Mouse (Mus musculus) embryonic facial prominence, embryonic 15.5 days (tissue): ENCODE results near the gene Nr2e1. TPM values are rescaled to one million over a fixed set of nuclear protein-coding genes. Genes with fewer than 3 reads are reported as not detected.

Experiments used
- ATAC-seq: fragments of 200-750 bp; cut with Nextera tagmentation; 2 replicates; pipeline ENCODE4 v1.8.0; 2017; ENCODE audit warnings: low read depth, moderate TSS enrichment; ENCODE audit not compliant: insufficient number of reproducible peaks, low FRiP score, low TSS enrichment
- H3K27ac ChIP-seq: fragments of 300-500 bp; sonication (generic); replicated peaks from 2 replicates; pipeline ENCODE4 v1.5.1; 2015; ENCODE audit warnings: mild to moderate bottlenecking, inconsistent platforms
- H3K27me3 ChIP-seq: fragments of 300-500 bp; sonication (generic); 2 replicates; pipeline ENCODE4 v1.6.1; 2015; ENCODE audit warnings: inconsistent platforms
- H3K36me3 ChIP-seq: fragments of 300-500 bp; sonication (generic); 2 replicates; pipeline ENCODE4 v1.6.1; 2015; ENCODE audit warnings: mild to moderate bottlenecking, inconsistent platforms
- H3K4me1 ChIP-seq: fragments of 300-500 bp; sonication (generic); 2 replicates; pipeline ENCODE4 v1.6.1; 2015; ENCODE audit warnings: inconsistent platforms
- H3K4me2 ChIP-seq: fragments of 300-500 bp; sonication (generic); replicated peaks from 2 replicates; pipeline ENCODE4 v1.6.1; 2015; ENCODE audit warnings: mild to moderate bottlenecking, inconsistent platforms
- H3K4me3 ChIP-seq: fragments of 300-500 bp; sonication (generic); replicated peaks from 2 replicates; pipeline ENCODE4 v1.5.1; 2015; ENCODE audit warnings: mild to moderate bottlenecking, inconsistent platforms
- H3K9ac ChIP-seq: fragments of 300-500 bp; sonication (generic); 2 replicates; pipeline ENCODE4 v1.6.1; 2015; ENCODE audit warnings: inconsistent platforms
- H3K9me3 ChIP-seq: fragments of 300-500 bp; sonication (generic); replicated peaks from 2 replicates; pipeline ENCODE4 v1.6.1; 2016; ENCODE audit warnings: inconsistent platforms
- WGBS: fragments of 180-500 bp; shearing (Covaris S2); methylation state at CpG from one replicate; pipeline ENCODE4 v1.1.7; 2015; 5-methylcytosine and 5-hydroxymethylcytosine counted together
- polyA plus RNA-seq: library from polyadenylated mRNA; unstranded; fragments of >200 nt; fragmentation: Nextera tagmentation; extraction: Ambion mirVana; gene quantifications from 2 replicates; pipeline ENCODE4 v1.2.1, GENCODE M21; 2015

Nr2e1 gene
- polyA plus RNA-seq: 1.7 and 1.8 TPM in 2 replicates

GRCm38 (mm10) chr10:42583157-42583872, at the start of gene Nr2e1, which contains the start of gene Ostm1:
Gene Nr2e1 (minus strand): TSS chr10:42583632.
Gene Ostm1 (plus strand): TSS chr10:42583822.
- Histone ChIP-seq H3K27me3 (peaks cover 96% of the 10 kb centered on the region), H3K27ac (no peak within 1 kb of the TSS), H3K4me2 (peak within 1 kb of the TSS; percentile 46), H3K9me3 (no peaks in the 10 kb centered on the region), H3K4me3 (peak within 1 kb of the TSS; percentile 29), H3K9ac (no peak within 1 kb of the TSS; the same call in 1 of the 2 replicates), H3K36me3 (no peaks in the 10 kb centered on the region), H3K4me1 (peaks cover 41% of the 10 kb centered on the region)
- under 1% methylated on average over 43 of the region's 43 CpGs for WGBS
- ATAC-seq: no peak

GRCm38 (mm10) chr10:42632453-42633360, 49.3 kb upstream of the Nr2e1 start:
- no peak overlapping the region for H3K9ac ChIP-seq
- 1% methylated on average over 39 of the region's 39 CpGs for WGBS

GRCm38 (mm10) chr10:42631754-42632452, 48.5 kb upstream of the Nr2e1 start:
- Histone ChIP-seq H3K9me3 (no peaks in the 10 kb centered on the region), H3K36me3 (no peaks in the 10 kb centered on the region), H3K27me3 (peaks cover 97% of the 10 kb centered on the region), H3K4me2 (peak overlapping the region; percentile 59), H3K27ac (no peak overlapping the region), H3K4me3 (peak overlapping the region; percentile 37), H3K4me1 (peaks cover 41% of the 10 kb centered on the region), H3K9ac (no peak overlapping the region)
- 1% methylated on average over 42 of the region's 42 CpGs for WGBS
- ATAC-seq: no peak

More at GRCm38 (mm10) chr10:42632453-42633360, 49.3 kb upstream of the Nr2e1 start:
- H3K36me3 ChIP-seq: no peaks in the 10 kb centered on the region
- peaks cover 41% of the 10 kb centered on the region for H3K4me1 ChIP-seq
- ATAC-seq: no peak
- peak overlapping the region; percentile 59 for H3K4me2 ChIP-seq
- H3K9me3 ChIP-seq: no peaks in the 10 kb centered on the region
- H3K27me3 ChIP-seq: peaks cover 97% of the 10 kb centered on the region
- H3K4me3 ChIP-seq: peak overlapping the region; percentile 37
- no peak overlapping the region for H3K27ac ChIP-seq

- Histone ChIP-seq H3K4me1 (peaks cover 36% of the 10 kb centered on the region), H3K4me3 (no peak overlapping the region)
- 7% methylated on average over 19 of the region's 19 CpGs for WGBS
Measured at GRCm38 (mm10) chr10:42630596-42631355, 47.3 kb upstream of the Nr2e1 start.

GRCm38 (mm10) chr10:42625907-42626306, 42.5 kb upstream of the Nr2e1 start:
- Histone ChIP-seq H3K27me3 (peaks cover 52% of the 10 kb centered on the region), H3K27ac (no peak overlapping the region), H3K9me3 (no peaks in the 10 kb centered on the region), H3K9ac (no peak overlapping the region), H3K4me1 (no peaks in the 10 kb centered on the region), H3K4me2 (no peak overlapping the region), H3K36me3 (no peaks in the 10 kb centered on the region), H3K4me3 (no peak overlapping the region)
- whole genome bisulfite sequencing: 67% methylated on average over 2 of the region's 2 CpGs
- no peak for ATAC-seq

More at GRCm38 (mm10) chr10:42630596-42631355, 47.3 kb upstream of the Nr2e1 start:
- Histone ChIP-seq H3K9ac (no peak overlapping the region), H3K36me3 (no peaks in the 10 kb centered on the region), H3K27me3 (peaks cover 90% of the 10 kb centered on the region), H3K9me3 (no peaks in the 10 kb centered on the region), H3K27ac (no peak overlapping the region), H3K4me2 (no peak overlapping the region)
- ATAC-seq: no peak

- WGBS: 49% methylated on average over 2 of the region's 2 CpGs
- H3K27me3 ChIP-seq: peaks cover 59% of the 10 kb centered on the region
- no peak overlapping the region for H3K4me2 ChIP-seq
- H3K9me3 ChIP-seq: no peaks in the 10 kb centered on the region
- H3K36me3 ChIP-seq: no peaks in the 10 kb centered on the region
- H3K27ac ChIP-seq: no peak overlapping the region
- no peak for ATAC-seq
- no peak overlapping the region for H3K4me3 ChIP-seq
- H3K9ac ChIP-seq: no peak overlapping the region
- peaks cover 9% of the 10 kb centered on the region for H3K4me1 ChIP-seq
Measured at GRCm38 (mm10) chr10:42618291-42618690, 34.9 kb upstream of the Nr2e1 start.

- no peak for ATAC-seq
- WGBS: 11% methylated on average over 9 of the region's 9 CpGs
- H3K4me1 ChIP-seq: peaks cover 11% of the 10 kb centered on the region
Measured at GRCm38 (mm10) chr10:42614766-42615165, 31.3 kb upstream of the Nr2e1 start.

GRCm38 (mm10) chr10:42613639-42614381, 30.4 kb upstream of the Nr2e1 start:
- under 1% methylated on average over 40 of the region's 40 CpGs for WGBS
- ATAC-seq: no peak

More at GRCm38 (mm10) chr10:42614766-42615165, 31.3 kb upstream of the Nr2e1 start:
- H3K9me3 ChIP-seq: no peaks in the 10 kb centered on the region
- H3K4me3 ChIP-seq: no peak overlapping the region
- H3K9ac ChIP-seq: no peak overlapping the region
- no peaks in the 10 kb centered on the region for H3K36me3 ChIP-seq
- no peak overlapping the region for H3K4me2 ChIP-seq
- H3K27ac ChIP-seq: no peak overlapping the region
- H3K27me3 ChIP-seq: peaks cover 87% of the 10 kb centered on the region

GRCm38 (mm10) chr10:42613075-42613474, 29.6 kb upstream of the Nr2e1 start:
- WGBS: 7% methylated on average over 12 of the region's 12 CpGs

More at GRCm38 (mm10) chr10:42613639-42614381, 30.4 kb upstream of the Nr2e1 start:
- no peak overlapping the region for H3K9ac ChIP-seq
- H3K27me3 ChIP-seq: peaks cover 84% of the 10 kb centered on the region
- no peak overlapping the region for H3K27ac ChIP-seq
- peak overlapping the region; percentile 39 for H3K4me3 ChIP-seq
- H3K36me3 ChIP-seq: no peaks in the 10 kb centered on the region
- peaks cover 11% of the 10 kb centered on the region for H3K4me1 ChIP-seq
- no peaks in the 10 kb centered on the region for H3K9me3 ChIP-seq
- peak overlapping the region; percentile 67 for H3K4me2 ChIP-seq

GRCm38 (mm10) chr10:42606757-42607156, 23.3 kb upstream of the Nr2e1 start:
- Histone ChIP-seq H3K36me3 (no peaks in the 10 kb centered on the region), H3K4me3 (no peak overlapping the region), H3K9ac (no peak overlapping the region), H3K27ac (no peak overlapping the region), H3K9me3 (peaks cover 5% of the 10 kb centered on the region), H3K27me3 (peaks cover 35% of the 10 kb centered on the region), H3K4me1 (no peaks in the 10 kb centered on the region), H3K4me2 (no peak overlapping the region)
- 71% methylated on average over 4 of the region's 4 CpGs for WGBS
- ATAC-seq: no peak

More at GRCm38 (mm10) chr10:42613075-42613474, 29.6 kb upstream of the Nr2e1 start:
- H3K27ac ChIP-seq: no peak overlapping the region
- H3K27me3 ChIP-seq: peaks cover 79% of the 10 kb centered on the region
- no peak overlapping the region for H3K4me2 ChIP-seq
- peaks cover 11% of the 10 kb centered on the region for H3K4me1 ChIP-seq
- no peak overlapping the region for H3K4me3 ChIP-seq
- H3K36me3 ChIP-seq: no peaks in the 10 kb centered on the region
- ATAC-seq: no peak
- H3K9me3 ChIP-seq: no peaks in the 10 kb centered on the region
- no peak overlapping the region for H3K9ac ChIP-seq
